Mouse (Mus musculus): ENCODE results near the gene Gm10392. TPM values are rescaled to one million over a fixed set of nuclear protein-coding genes. Genes with fewer than 3 reads are reported as not detected.

Gene Gm10392
- polyA plus RNA-seq, 1 experiment: not detected

DNA sequence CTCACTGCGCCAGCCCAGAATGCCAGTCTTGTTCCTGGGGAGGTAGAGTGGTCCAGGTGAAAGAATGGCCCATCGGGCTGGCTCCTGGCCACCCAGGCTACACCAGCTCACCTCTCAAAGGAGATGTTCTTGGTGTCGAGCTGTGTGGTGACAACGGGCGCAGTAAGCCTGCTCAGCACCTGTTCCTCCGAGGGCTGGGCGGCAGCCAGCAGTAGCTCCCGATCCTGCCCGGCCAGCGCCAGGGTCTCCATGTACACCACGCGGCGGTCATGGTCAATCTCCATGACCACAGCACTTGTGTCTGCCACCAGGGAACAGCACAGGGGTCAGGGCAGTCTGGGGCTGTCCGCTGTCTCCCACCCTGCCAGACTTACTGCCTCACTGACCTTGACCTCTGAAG, 42.8 kb downstream of the Gm10392 start:
- Histone ChIP-seq H3ac (ENCODE audit: control insufficient read depth, insufficient read length, low read depth) (no peak overlapping the region), H3K36me3 (ENCODE audit: control insufficient read depth, insufficient read depth) (peaks cover 42% of the 10 kb centered on the region), H3K4me3 (ENCODE audit: insufficient read depth, poor library complexity, severe bottlenecking) (no peak overlapping the region), H3K27me3 (ENCODE audit: control insufficient read depth, insufficient read depth, insufficient read length) (no peaks in the 10 kb centered on the region), H3K79me2 (ENCODE audit: control insufficient read depth, insufficient read depth) (peaks cover 43% of the 10 kb centered on the region), H3K79me3 (ENCODE audit: low read depth) (peaks cover 41% of the 10 kb centered on the region)
- TF ChIP-seq MAX (IDR thresholded peaks at IDR 0.05) (no peak), MYOD1 (IDR thresholded peaks at IDR 0.05; ENCODE audit: control insufficient read depth, insufficient read length, low read depth) (no peak), CEBPB (IDR thresholded peaks at IDR 0.05; ENCODE audit: low read depth) (no peak), CTCF (IDR thresholded peaks at IDR 0.05; ENCODE audit: control insufficient read depth, insufficient read depth, insufficient read length) (no peak), MYOG (IDR thresholded peaks at IDR 0.05; ENCODE audit: control insufficient read depth, extremely low read depth, insufficient read length) (no peak)

DNA sequence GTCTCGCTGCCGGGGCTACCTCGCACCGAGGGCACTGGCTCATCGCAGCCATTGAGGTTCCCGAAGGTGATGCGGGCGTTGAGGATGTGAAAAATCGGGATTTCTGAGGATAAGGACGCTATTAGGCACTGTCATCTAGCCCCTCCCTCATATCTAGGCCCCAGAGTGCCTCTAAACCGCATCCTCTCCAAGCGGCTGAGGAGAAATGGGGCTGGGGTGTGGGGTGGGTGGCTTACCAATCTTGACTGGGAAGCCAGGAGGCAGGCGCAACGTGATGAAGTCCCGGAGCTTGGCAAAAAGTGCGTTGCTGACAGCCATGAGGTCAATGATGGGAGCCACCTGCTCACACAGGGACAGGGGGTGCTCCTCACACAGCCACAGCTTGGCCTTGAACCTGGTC, 46.2 kb downstream of the Gm10392 start:
- Histone ChIP-seq H3K79me2 (ENCODE audit: control insufficient read depth, insufficient read depth) (peaks cover 9% of the 10 kb centered on the region), H3K4me3 (ENCODE audit: insufficient read depth, poor library complexity, severe bottlenecking) (no peak overlapping the region), H3K27me3 (ENCODE audit: control insufficient read depth, insufficient read depth, insufficient read length) (no peaks in the 10 kb centered on the region), H3ac (ENCODE audit: control insufficient read depth, insufficient read length, low read depth) (no peak overlapping the region), H3K79me3 (ENCODE audit: low read depth) (peaks cover 10% of the 10 kb centered on the region), H3K36me3 (ENCODE audit: control insufficient read depth, insufficient read depth) (peaks cover 59% of the 10 kb centered on the region)
- no peak for TF ChIP-seq MAX (IDR thresholded peaks at IDR 0.05)
- TF ChIP-seq FOSL1 (IDR thresholded peaks at IDR 0.05; ENCODE audit: insufficient read depth, low read length, poor library complexity, severe bottlenecking): no peak
- no peak for TF ChIP-seq MYOG (IDR thresholded peaks at IDR 0.05; ENCODE audit: control insufficient read depth, extremely low read depth, insufficient read length)
- no peak for TF ChIP-seq MYOD1 (IDR thresholded peaks at IDR 0.05; ENCODE audit: control insufficient read depth, insufficient read length, low read depth)
- no peak for TF ChIP-seq USF1 (IDR thresholded peaks at IDR 0.05; ENCODE audit: low read depth)
- TF ChIP-seq CEBPB (IDR thresholded peaks at IDR 0.05; ENCODE audit: low read depth): no peak
- TF ChIP-seq CTCF (IDR thresholded peaks at IDR 0.05; ENCODE audit: control insufficient read depth, insufficient read depth, insufficient read length): no peak

GRCm38 (mm10) chr11:77471407-77471806, 47.6 kb downstream of the Gm10392 start:
- Histone ChIP-seq H3K79me2 (ENCODE audit: control insufficient read depth, insufficient read depth) (no peaks in the 10 kb centered on the region), H3K36me3 (ENCODE audit: control insufficient read depth, insufficient read depth) (peaks cover 54% of the 10 kb centered on the region), H3K4me3 (ENCODE audit: insufficient read depth, poor library complexity, severe bottlenecking) (no peak overlapping the region), H3ac (ENCODE audit: control insufficient read depth, insufficient read length, low read depth) (no peak overlapping the region), H3K27me3 (ENCODE audit: control insufficient read depth, insufficient read depth, insufficient read length) (no peaks in the 10 kb centered on the region), H3K79me3 (ENCODE audit: low read depth) (peaks cover 2% of the 10 kb centered on the region)
- no peak for TF ChIP-seq FOSL1 (IDR thresholded peaks at IDR 0.05; ENCODE audit: insufficient read depth, low read length, poor library complexity, severe bottlenecking)
- no peak for TF ChIP-seq USF1 (IDR thresholded peaks at IDR 0.05; ENCODE audit: low read depth)
- TF ChIP-seq MYOG (IDR thresholded peaks at IDR 0.05; ENCODE audit: control insufficient read depth, extremely low read depth, insufficient read length): no peak
- TF ChIP-seq MYOD1 (IDR thresholded peaks at IDR 0.05; ENCODE audit: control insufficient read depth, insufficient read length, low read depth): no peak
- no peak for TF ChIP-seq CEBPB (IDR thresholded peaks at IDR 0.05; ENCODE audit: low read depth)
- TF ChIP-seq CTCF (IDR thresholded peaks at IDR 0.05; ENCODE audit: control insufficient read depth, insufficient read depth, insufficient read length): no peak
- TF ChIP-seq MAX (IDR thresholded peaks at IDR 0.05): no peak

- Histone ChIP-seq H3K27me3 (ENCODE audit: control insufficient read depth, insufficient read depth, insufficient read length) (no peaks in the 10 kb centered on the region), H3K79me2 (ENCODE audit: control insufficient read depth, insufficient read depth) (peaks cover 5% of the 10 kb centered on the region)
- TF ChIP-seq USF1 (IDR thresholded peaks at IDR 0.05; ENCODE audit: low read depth) (no peak), FOSL1 (IDR thresholded peaks at IDR 0.05; ENCODE audit: insufficient read depth, low read length, poor library complexity, severe bottlenecking) (no peak), MYOD1 (IDR thresholded peaks at IDR 0.05; ENCODE audit: control insufficient read depth, insufficient read length, low read depth) (no peak), CEBPB (IDR thresholded peaks at IDR 0.05; ENCODE audit: low read depth) (no peak), MYOG (IDR thresholded peaks at IDR 0.05; ENCODE audit: control insufficient read depth, extremely low read depth, insufficient read length) (no peak), CTCF (IDR thresholded peaks at IDR 0.05; ENCODE audit: control insufficient read depth, insufficient read depth, insufficient read length) (no peak), MAX (IDR thresholded peaks at IDR 0.05) (no peak)
Observed at GRCm38 (mm10) chr11:77468397-77468796, 50.6 kb downstream of the Gm10392 start.

GRCm38 (mm10) chr11:77467784-77468183, 51.2 kb downstream of the Gm10392 start:
- Histone ChIP-seq H3K27me3 (ENCODE audit: control insufficient read depth, insufficient read depth, insufficient read length) (no peaks in the 10 kb centered on the region), H3K79me3 (ENCODE audit: low read depth) (peaks cover 4% of the 10 kb centered on the region), H3K36me3 (ENCODE audit: control insufficient read depth, insufficient read depth) (peaks cover 30% of the 10 kb centered on the region), H3ac (ENCODE audit: control insufficient read depth, insufficient read length, low read depth) (no peak overlapping the region), H3K4me3 (ENCODE audit: insufficient read depth, poor library complexity, severe bottlenecking) (no peak overlapping the region), H3K79me2 (ENCODE audit: control insufficient read depth, insufficient read depth) (peaks cover 8% of the 10 kb centered on the region)
- TF ChIP-seq MYOG (IDR thresholded peaks at IDR 0.05; ENCODE audit: control insufficient read depth, extremely low read depth, insufficient read length) (no peak), CTCF (IDR thresholded peaks at IDR 0.05; ENCODE audit: control insufficient read depth, insufficient read depth, insufficient read length) (peak; percentile 67), USF1 (IDR thresholded peaks at IDR 0.05; ENCODE audit: low read depth) (no peak)

More at GRCm38 (mm10) chr11:77468397-77468796, 50.6 kb downstream of the Gm10392 start:
- peaks cover 36% of the 10 kb centered on the region for H3K36me3 ChIP-seq (ENCODE audit: control insufficient read depth, insufficient read depth)
- H3ac ChIP-seq (ENCODE audit: control insufficient read depth, insufficient read length, low read depth): no peak overlapping the region
- peaks cover 3% of the 10 kb centered on the region for H3K79me3 ChIP-seq (ENCODE audit: low read depth)
- H3K4me3 ChIP-seq (ENCODE audit: insufficient read depth, poor library complexity, severe bottlenecking): no peak overlapping the region

GRCm38 (mm10) chr11:77467157-77467556, 51.8 kb downstream of the Gm10392 start:
- H3K79me3 ChIP-seq (ENCODE audit: low read depth): peaks cover 4% of the 10 kb centered on the region
- no peak overlapping the region for H3ac ChIP-seq (ENCODE audit: control insufficient read depth, insufficient read length, low read depth)
- no peaks in the 10 kb centered on the region for H3K27me3 ChIP-seq (ENCODE audit: control insufficient read depth, insufficient read depth, insufficient read length)
- H3K36me3 ChIP-seq (ENCODE audit: control insufficient read depth, insufficient read depth): peaks cover 26% of the 10 kb centered on the region
- H3K4me3 ChIP-seq (ENCODE audit: insufficient read depth, poor library complexity, severe bottlenecking): no peak overlapping the region
- H3K79me2 ChIP-seq (ENCODE audit: control insufficient read depth, insufficient read depth): peaks cover 8% of the 10 kb centered on the region
- TF ChIP-seq MYOD1 (IDR thresholded peaks at IDR 0.05; ENCODE audit: control insufficient read depth, insufficient read length, low read depth) (no peak), MYOG (IDR thresholded peaks at IDR 0.05; ENCODE audit: control insufficient read depth, extremely low read depth, insufficient read length) (no peak), FOSL1 (IDR thresholded peaks at IDR 0.05; ENCODE audit: insufficient read depth, low read length, poor library complexity, severe bottlenecking) (no peak)

Other genes starting within 250 kb of the Gm10392 start
- gene Coro6, start 56.8 kb downstream of the Gm10392 start, polyA plus RNA-seq (2012; fragmentation: generic; extraction: Trizol): 12.8 TPM
- gene Ankrd13b, start 29.5 kb downstream of the Gm10392 start, polyA plus RNA-seq (2012; fragmentation: generic; extraction: Trizol): 64.3 TPM
- gene Git1, start 25.6 kb downstream of the Gm10392 start, polyA plus RNA-seq (2012; fragmentation: generic; extraction: Trizol): 56.7 TPM
- gene Abhd15, start 4.1 kb downstream of the Gm10392 start, polyA plus RNA-seq (2012; fragmentation: generic; extraction: Trizol): 1.5 TPM
- 18.2 TPM for gene Trp53i13, start 3.2 kb downstream of the Gm10392 start, polyA plus RNA-seq (2012; fragmentation: generic; extraction: Trizol)
- gene Taok1, start 88.6 kb upstream of the Gm10392 start, polyA plus RNA-seq (2012; fragmentation: generic; extraction: Trizol): 5.1 TPM
- gene Nufip2, start 167.0 kb upstream of the Gm10392 start, polyA plus RNA-seq (2012; fragmentation: generic; extraction: Trizol): 12.0 TPM
- 0.07 TPM for gene Cryba1, start 206.1 kb upstream of the Gm10392 start, polyA plus RNA-seq (2012; fragmentation: generic; extraction: Trizol)
- 57.0 TPM for gene Myo18a, start 244.0 kb upstream of the Gm10392 start, polyA plus RNA-seq (2012; fragmentation: generic; extraction: Trizol)